Mouse (Mus musculus) intestine, postnatal 0 days (tissue): ENCODE data around the gene Zmynd15. TPM values are rescaled to one million over a fixed set of nuclear protein-coding genes. Genes with fewer than 3 reads are reported as not detected.

Experiments used
- ATAC-seq: fragments of 200-750 bp; cut with Nextera tagmentation; 2 replicates; pipeline ENCODE4 v1.8.0; 2017; ENCODE audit warnings: mild to moderate bottlenecking, moderate TSS enrichment, moderate library complexity
- H3K27ac ChIP-seq: fragments of 300-500 bp; sonication (generic); 2 replicates; pipeline ENCODE4 v1.5.1; 2014; ENCODE audit warnings: mild to moderate bottlenecking, low read depth, low read length, moderate library complexity
- H3K27me3 ChIP-seq: fragments of 300-500 bp; sonication (generic); replicated peaks from 2 replicates; pipeline ENCODE4 v1.6.1; 2014; ENCODE audit warnings: low read length, mixed read lengths; ENCODE audit not compliant: control insufficient read depth, insufficient read depth
- H3K36me3 ChIP-seq: fragments of 300-500 bp; sonication (generic); 2 replicates; pipeline ENCODE4 v1.6.1; 2014; ENCODE audit warnings: mild to moderate bottlenecking, moderate library complexity; ENCODE audit not compliant: control insufficient read depth, insufficient read depth
- H3K4me1 ChIP-seq: fragments of 300-500 bp; sonication (generic); replicated peaks from 2 replicates; pipeline ENCODE4 v1.6.1; 2014; ENCODE audit warnings: antibody characterized with exemption, low read length, mixed read lengths; ENCODE audit not compliant: control insufficient read depth, insufficient read depth
- H3K4me2 ChIP-seq: fragments of 300-500 bp; sonication (generic); replicated peaks from 2 replicates; pipeline ENCODE4 v1.6.1; 2014; ENCODE audit warnings: low read depth, mild to moderate bottlenecking, moderate library complexity
- H3K4me3 ChIP-seq: fragments of 300-500 bp; sonication (generic); 2 replicates; pipeline ENCODE4 v1.5.1; 2014; ENCODE audit warnings: low read depth, low read length
- H3K9ac ChIP-seq: fragments of 300-500 bp; sonication (generic); 2 replicates; pipeline ENCODE4 v1.6.1; 2014; ENCODE audit warnings: mild to moderate bottlenecking, low read depth, low read length
- H3K9me3 ChIP-seq: fragments of 300-500 bp; sonication (generic); 2 replicates; pipeline ENCODE4 v1.6.1; 2016; ENCODE audit warnings: mixed run types; ENCODE audit not compliant: control insufficient read depth
- CTCF ChIP-seq: sonication (generic); IDR thresholded peaks from 2 replicates; pipeline ENCODE4 v1.5.1; 2016; ENCODE audit warnings: low read depth, mild to moderate bottlenecking, control low read depth, antibody characterized with exemption, moderate library complexity
- WGBS: fragments of 180-500 bp; shearing (Covaris S2); extraction: QIAGEN DNeasy Blood & Tissue Kit; methylation state at CpG from one replicate; pipeline ENCODE4 v1.1.7; 2014; 5-methylcytosine and 5-hydroxymethylcytosine counted together
- polyA plus RNA-seq: library from polyadenylated mRNA; unstranded; fragments of >200 nt; fragmentation: Nextera tagmentation; extraction: Ambion mirVana; gene quantifications from 2 replicates; pipeline ENCODE4 v1.2.1, GENCODE M21; 2015

Gene Zmynd15
- polyA plus RNA-seq, 1 experiment from 2014 or later: 1.5 TPM

DNA sequence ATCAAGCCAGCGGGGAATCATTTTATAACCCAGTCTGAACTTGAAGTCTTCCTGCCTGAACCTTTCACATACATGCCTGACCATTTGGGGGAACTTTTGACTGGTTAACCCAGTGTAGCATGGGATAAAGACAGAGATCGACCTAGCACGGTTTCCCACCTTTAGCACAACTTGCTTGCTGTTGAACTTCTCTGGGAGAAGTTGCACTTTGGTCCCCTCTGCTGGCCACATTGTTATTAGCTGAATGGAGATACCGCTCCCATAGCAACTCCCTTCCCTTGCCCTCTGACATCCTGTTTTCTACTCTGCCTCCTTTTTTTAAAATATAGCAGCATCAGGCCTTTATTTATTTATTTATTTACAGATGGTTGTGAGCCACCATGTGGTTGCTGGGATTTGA lies 47.2 kb downstream of the Zmynd15 start:
- ATAC-seq: 0 out of 2 replicates have a peak, but pooled peaks have one; percentile 18
- Histone ChIP-seq H3K4me1 (0 out of 2 replicates have a peak, but pooled peaks cover 2% of the 10 kb centered on the region), H3K9ac (no peak overlapping the region), H3K4me3 (peak overlapping the region; percentile 47; the same call in 1 of the 2 replicates), H3K27ac (no peak overlapping the region), H3K9me3 (no peaks in the 10 kb centered on the region), H3K36me3 (peaks cover 3% of the 10 kb centered on the region; the same call in 1 of the 2 replicates), H3K4me2 (peak overlapping the region; percentile 65), H3K27me3 (no peaks in the 10 kb centered on the region)
- WGBS: 11% methylated on average over 4 of the region's 4 CpGs
- TF ChIP-seq CTCF: peak; percentile 89

DNA sequence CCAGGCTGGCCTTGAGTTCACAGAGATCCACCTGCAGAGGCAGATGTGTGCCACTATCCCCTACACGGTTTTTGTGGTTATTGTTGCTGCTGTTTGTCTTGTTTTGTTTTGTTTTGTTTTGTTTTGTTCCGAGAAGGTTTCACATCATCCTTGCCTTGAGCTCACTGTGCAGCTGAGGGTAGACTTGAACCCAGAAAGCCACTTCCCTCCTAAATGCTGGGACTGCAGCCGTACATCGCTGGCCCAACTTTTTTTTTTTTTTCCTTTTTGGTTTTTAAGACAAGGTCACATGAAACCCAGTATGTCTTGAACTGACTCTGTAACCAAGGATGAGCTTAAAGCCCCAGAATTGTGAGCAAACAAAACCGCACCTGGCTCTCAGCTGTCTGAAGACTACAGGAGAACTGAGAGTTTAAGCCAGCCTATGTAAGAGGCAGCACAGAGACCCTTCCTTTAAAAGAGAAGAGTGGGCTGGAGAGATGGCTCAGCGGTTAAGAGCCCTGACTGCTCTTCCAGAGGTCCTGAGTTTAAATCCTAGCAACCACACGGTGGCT lies 47.8 kb downstream of the Zmynd15 start:
- H3K27me3 ChIP-seq: no peaks in the 10 kb centered on the region
- no peak overlapping the region for H3K9ac ChIP-seq
- ATAC-seq: no peak
- no peak overlapping the region for H3K27ac ChIP-seq
- TF ChIP-seq CTCF: no peak
- no peaks in the 10 kb centered on the region for H3K9me3 ChIP-seq
- H3K4me1 ChIP-seq: 0 out of 2 replicates have a peak, but pooled peaks cover 2% of the 10 kb centered on the region
- no peak overlapping the region for H3K4me3 ChIP-seq
- whole genome bisulfite sequencing: 66% methylated on average over 7 of the region's 7 CpGs
- no peak overlapping the region for H3K4me2 ChIP-seq
- H3K36me3 ChIP-seq: peaks cover 3% of the 10 kb centered on the region; the same call in 1 of the 2 replicates

DNA sequence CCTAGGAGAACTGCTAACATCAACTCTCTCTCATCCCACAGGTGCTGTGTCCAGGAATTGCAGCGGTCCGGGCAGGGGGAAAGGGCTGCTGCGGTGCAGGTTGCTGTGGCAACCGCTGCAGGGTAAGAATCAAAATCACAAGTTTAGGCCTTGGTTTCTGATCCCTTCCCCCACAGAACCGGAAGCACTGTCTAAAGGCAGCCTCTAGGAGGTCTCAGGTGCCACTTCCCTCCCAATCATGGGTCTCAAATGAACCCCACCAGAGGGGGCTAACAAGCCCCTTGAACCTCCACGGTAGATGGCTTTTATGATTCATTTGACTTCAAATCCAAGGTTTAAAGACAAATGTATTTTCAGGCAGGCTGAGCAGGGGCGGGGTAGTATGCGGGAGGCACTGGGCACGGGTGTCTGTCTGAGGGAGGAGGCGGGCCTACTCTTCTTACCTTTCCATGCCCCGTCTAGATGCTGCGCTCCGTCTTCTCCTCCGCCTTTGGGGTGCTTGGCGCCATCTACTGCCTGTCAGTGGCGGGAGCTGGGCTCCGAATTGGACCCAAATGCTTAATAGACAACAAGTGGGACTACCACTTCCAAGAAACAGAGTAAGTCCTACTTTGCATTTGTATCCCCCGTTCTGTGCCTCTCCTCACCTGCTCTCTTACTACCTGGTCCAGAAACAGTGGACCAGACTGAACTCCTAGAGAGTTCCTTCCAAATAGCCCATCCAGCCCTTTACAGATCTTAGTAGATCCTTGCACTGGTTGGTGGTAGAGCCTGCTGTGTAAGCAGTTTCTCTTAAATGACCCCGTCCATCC lies 50.7 kb downstream of the Zmynd15 start:
- WGBS: 14% methylated on average over 19 of the region's 19 CpGs
- no peak for ATAC-seq

DNA sequence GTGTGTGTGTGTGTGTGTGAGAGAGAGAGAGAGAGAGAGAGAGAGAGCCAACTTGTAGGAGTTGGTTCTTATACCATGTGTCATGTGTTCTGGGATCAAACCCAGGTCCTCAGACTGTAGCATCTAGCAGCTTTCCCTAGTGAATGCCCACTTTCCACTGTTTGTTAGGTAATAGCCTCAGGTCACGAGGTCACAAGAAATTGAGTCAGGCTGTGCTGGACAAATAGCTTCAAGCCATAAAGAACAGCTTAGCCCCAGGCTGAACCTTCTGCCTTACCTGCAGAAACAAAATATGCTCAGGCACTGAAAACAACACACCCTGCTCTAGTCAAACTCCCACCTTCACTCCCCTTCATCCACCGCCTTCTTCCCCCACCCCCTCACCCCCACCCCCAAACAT lies 52.0 kb downstream of the Zmynd15 start:
- no peak for TF ChIP-seq CTCF
- ATAC-seq: no peak
- no peak overlapping the region for H3K27ac ChIP-seq
- 0 out of 2 replicates have a peak, but pooled peaks cover 2% of the 10 kb centered on the region for H3K4me1 ChIP-seq
- H3K27me3 ChIP-seq: no peaks in the 10 kb centered on the region
- H3K4me2 ChIP-seq: no peak overlapping the region
- H3K4me3 ChIP-seq: no peak overlapping the region
- WGBS: 68% methylated on average over 2 of the region's 2 CpGs
- H3K9me3 ChIP-seq: no peaks in the 10 kb centered on the region
- peaks cover 3% of the 10 kb centered on the region; the same call in 1 of the 2 replicates for H3K36me3 ChIP-seq
- no peak overlapping the region for H3K9ac ChIP-seq

More for the DNA sequence above, 50.7 kb downstream of the Zmynd15 start:
- Histone ChIP-seq H3K36me3 (peaks cover 3% of the 10 kb centered on the region; the same call in 1 of the 2 replicates), H3K27ac (no peak overlapping the region), H3K27me3 (no peaks in the 10 kb centered on the region), H3K4me2 (peak overlapping the region; percentile 31), H3K4me3 (no peak overlapping the region), H3K9me3 (no peaks in the 10 kb centered on the region), H3K4me1 (0 out of 2 replicates have a peak, but pooled peaks cover 2% of the 10 kb centered on the region), H3K9ac (no peak overlapping the region)
- peak; percentile 81 for TF ChIP-seq CTCF

DNA sequence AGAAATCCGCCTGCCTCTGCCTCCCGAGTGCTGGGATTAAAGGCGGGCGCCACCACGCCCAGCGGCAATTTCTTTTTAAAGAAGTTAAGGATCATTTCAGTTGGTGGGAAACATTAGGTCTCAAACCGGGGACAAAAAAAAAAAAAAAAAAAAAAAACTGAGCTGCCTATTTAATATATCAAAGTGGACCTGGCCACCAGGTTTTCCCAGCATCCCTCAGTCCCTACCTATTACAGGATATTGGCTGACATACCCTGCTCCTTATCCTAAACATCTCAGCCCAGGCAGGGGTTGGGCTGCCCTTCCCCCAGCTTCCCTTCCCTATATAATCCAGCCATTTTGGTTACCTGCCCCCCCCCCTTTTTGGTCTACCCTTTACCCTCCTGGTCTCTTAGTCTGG lies 52.6 kb downstream of the Zmynd15 start:
- no peak for TF ChIP-seq CTCF
- Histone ChIP-seq H3K4me3 (no peak overlapping the region), H3K9ac (no peak overlapping the region), H3K9me3 (no peaks in the 10 kb centered on the region), H3K27me3 (no peaks in the 10 kb centered on the region), H3K36me3 (peaks cover 3% of the 10 kb centered on the region; the same call in 1 of the 2 replicates), H3K4me2 (no peak overlapping the region), H3K27ac (no peak overlapping the region), H3K4me1 (0 out of 2 replicates have a peak, but pooled peaks cover 2% of the 10 kb centered on the region)
- 90% methylated on average over 7 of the region's 7 CpGs for whole genome bisulfite sequencing
- ATAC-seq: no peak

DNA sequence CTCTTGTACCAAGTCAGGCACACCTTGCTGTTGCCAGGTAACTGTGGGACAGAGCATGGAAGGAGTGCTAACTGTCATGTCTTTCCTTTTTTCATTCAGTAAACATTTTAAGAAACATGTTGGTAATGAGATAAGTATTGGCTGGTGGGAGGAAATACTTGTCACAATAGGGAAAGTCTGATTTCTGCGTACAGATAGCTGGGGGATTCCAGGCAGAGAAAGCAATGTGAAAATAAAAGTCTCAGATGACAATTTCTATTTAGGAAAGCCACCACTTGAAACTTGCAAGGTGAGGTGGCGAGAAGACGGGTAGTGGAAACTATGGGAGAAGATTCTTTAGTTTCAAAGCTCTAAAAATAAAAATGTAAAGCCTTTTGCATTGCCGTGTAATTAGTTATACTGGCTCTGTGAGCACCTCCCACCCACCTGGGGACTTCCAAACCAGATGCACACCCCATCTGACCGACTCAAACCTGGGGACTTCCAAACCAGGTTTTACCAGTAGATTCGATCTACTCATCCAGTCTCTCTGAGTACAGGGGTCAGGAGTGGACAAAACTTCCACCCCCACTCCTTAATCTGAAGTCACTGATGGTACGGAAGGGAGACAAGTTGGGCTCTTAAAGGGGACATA lies 53.6 kb downstream of the Zmynd15 start:
- 84% methylated on average over 7 of the region's 7 CpGs for WGBS
- no peaks in the 10 kb centered on the region for H3K27me3 ChIP-seq
- H3K36me3 ChIP-seq: peaks cover 3% of the 10 kb centered on the region; the same call in 1 of the 2 replicates
- no peak overlapping the region for H3K4me2 ChIP-seq
- no peak overlapping the region for H3K27ac ChIP-seq
- TF ChIP-seq CTCF: no peak
- H3K4me1 ChIP-seq: no peaks in the 10 kb centered on the region
- no peak for ATAC-seq
- H3K9me3 ChIP-seq: no peaks in the 10 kb centered on the region
- H3K4me3 ChIP-seq: no peak overlapping the region
- H3K9ac ChIP-seq: no peak overlapping the region
